Mouse (Mus musculus) embryo, embryonic 11 days (tissue): ENCODE data around the gene Tnfsf13.
A peak's percentile ranks its signal among the peaks of the same experiment; 100 is the strongest.
"Not testable (repeated sequence)": the region's sequence is repeated elsewhere in the genome, so short reads cannot be mapped to it uniquely, and the experiment has no call there.

Source experiments
- DNase-seq: peaks from one replicate; pipeline ENCODE4 v3.0.0-alpha.2; 2015

Gene Tnfsf13

DNA sequence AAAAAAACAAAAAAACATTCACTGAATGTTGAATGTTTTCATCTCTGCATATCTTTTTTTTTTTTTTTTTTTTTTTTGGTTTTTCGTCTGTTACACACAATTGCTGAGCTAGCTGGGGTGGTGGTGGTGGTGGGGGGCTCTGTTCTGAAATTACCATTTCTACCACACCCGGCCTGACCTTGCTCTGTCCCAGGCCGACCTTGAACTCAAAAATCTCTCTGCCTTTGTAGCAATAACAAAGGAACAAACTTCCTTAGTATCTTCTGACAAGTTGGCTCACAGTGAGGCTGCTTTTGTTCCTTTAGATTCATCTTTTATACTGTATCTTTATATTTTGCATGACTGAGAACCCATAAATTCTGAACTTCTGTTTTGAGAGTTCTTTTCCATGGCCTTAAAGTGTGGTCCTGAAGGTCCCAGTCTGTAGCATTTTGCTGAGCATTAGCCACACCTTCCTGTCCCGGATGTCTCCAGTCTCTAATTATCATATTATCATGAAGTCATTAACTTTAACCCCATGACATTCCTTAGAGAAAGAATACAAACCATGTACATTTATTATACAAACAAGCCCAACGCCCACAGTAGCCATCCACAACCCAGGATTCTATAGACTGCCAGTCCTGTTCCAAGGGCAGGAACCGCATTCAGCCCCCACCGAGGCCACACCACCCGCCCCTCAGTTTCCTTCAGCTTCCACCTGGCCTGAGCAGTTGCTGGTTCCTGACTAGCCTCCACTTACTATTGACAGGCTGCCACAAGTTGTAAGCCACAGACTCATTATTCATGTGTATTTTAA, 18.4 kb upstream of the Tnfsf13 start:
- no peak for DNase-seq

- not testable (repeated sequence) for DNase-seq
Observed at GRCm38 (mm10) chr11:69703381-69703780, 17.8 kb upstream of the Tnfsf13 start.

DNA sequence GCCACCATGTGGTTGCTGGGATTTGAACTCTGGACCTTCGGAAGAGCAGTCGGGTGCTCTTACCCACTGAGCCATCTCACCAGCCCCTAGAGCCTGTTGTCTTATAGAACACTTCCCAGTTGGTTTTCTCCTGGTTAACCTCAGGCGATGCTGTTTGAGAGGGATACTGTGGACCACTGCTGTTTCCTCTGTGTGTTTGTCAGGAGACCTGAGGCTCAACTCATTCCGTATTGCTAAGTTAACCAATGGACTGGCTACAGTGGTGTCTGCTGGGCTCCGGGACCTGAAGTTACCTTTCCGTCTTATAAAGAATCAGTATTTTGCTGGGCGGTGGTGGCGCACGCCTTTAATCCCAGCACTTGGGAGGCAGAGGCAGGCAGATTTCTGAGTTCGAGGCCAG, 17.3 kb upstream of the Tnfsf13 start:
- not testable (repeated sequence) for DNase-seq

GRCm38 (mm10) chr11:69699595-69699994, 14.0 kb upstream of the Tnfsf13 start:
- no peak for DNase-seq

- no peak for DNase-seq
Observed at GRCm38 (mm10) chr11:69698574-69698973, 13.0 kb upstream of the Tnfsf13 start.

DNA sequence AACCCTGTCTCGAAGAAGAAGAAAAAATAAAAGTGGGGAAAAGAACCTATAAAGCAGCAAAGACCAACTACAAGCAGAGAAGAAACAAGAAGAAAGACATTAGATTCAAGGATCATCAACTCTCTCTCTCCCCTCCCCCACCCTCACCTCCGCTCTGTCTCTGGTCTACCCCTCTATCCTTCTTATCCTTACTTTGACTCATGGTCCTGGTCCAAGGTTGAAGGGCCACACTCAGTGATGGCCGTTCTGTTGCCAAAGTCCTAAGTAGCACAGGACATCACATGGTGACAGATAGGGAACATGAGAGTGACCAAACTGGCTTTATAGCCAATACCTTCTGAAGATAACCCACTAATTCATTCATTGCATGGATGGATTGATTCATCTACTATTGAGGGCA, 11.8 kb upstream of the Tnfsf13 start:
- DNase-seq = no peak

GRCm38 (mm10) chr11:69695361-69696181, 10.0 kb upstream of the Tnfsf13 start, which contains the start of the genes Tnfsf12 and Tnfsfm13:
Gene Tnfsf12 (minus strand): TSS chr11:69695849.
Gene Tnfsfm13 (minus strand): TSS chr11:69696098.
- DNase-seq = peak; percentile 72

DNA sequence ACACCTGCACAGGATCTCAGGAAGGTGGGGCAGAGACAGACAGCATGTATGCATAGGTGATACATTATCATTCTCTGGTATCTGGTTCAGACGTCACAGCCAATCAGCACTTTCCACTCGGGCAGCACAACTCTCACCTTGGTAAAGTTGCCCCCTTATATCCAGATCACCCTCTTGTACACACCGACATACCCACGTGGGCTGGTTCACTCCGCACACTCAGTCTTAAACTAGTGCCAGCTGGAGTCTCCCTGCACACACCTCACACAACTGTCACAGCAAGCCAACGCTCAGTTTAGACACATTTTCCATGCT, 9.4 kb upstream of the Tnfsf13 start:
- DNase-seq = no peak

GRCm38 (mm10) chr11:69693421-69693965, 7.9 kb upstream of the Tnfsf13 start:
- DNase-seq = no peak

GRCm38 (mm10) chr11:69692863-69693262, 7.3 kb upstream of the Tnfsf13 start:
- DNase-seq = no peak

- no peak for DNase-seq
Observed at GRCm38 (mm10) chr11:69692196-69692811, 6.7 kb upstream of the Tnfsf13 start.

- DNase-seq = no peak
Observed at GRCm38 (mm10) chr11:69689891-69690290, 4.3 kb upstream of the Tnfsf13 start.

- DNase-seq = no peak
Observed at GRCm38 (mm10) chr11:69687061-69687460, 1.5 kb upstream of the Tnfsf13 start.

GRCm38 (mm10) chr11:69686377-69686776, 793 bp upstream of the Tnfsf13 start:
- no peak for DNase-seq

GRCm38 (mm10) chr11:69684936-69685335, 648 bp downstream of the Tnfsf13 start:
- no peak for DNase-seq

DNA sequence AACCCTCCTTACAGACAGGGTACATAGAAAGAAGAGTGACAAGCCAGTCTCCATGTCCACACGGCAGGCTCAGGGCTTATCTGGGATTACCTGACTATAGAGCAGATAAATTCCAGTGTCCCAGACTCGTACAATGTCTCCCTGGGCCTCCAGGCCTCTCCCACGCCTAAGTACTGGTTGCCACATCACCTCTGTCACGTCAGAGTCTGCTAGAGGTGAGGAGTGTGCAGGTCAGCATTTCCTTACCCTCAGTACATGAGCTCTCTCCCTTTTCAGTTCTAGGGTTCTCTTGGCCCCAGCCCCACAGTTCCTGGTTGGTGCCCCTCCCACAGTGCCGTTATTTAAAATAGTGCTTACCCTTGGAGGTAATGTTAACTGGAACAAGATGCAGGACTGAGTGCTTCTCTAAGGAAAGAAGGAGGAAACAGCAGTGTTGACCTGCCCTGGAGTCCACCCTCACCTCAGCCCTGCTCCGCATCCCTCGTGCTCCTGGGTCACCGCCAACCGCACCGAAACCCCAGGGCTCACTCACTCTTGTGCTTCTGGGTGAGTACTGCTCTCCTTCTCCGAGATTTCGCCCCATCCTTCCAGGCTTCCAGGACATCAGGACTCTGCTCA, 1.3 kb downstream of the Tnfsf13 start:
- DNase-seq = no peak

DNA sequence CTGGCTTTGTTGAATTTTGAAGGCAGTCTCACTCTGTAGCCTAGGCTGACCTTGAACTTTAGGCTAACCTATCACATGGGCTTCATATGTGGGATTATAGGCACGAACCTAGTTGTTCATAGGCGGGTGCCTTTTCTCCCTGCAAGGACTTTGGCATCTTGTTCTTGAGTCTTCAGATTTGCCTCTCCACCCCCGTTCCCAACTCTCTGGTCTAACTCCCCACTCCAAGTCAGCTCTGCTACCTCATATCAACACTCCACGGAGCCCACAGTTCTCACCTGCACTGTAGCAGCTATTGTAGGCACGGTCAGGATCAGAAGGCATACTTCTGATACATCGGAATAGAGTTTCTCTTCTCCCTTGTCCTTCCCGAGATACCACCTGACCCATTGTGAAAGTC, 2.0 kb downstream of the Tnfsf13 start:
- DNase-seq = no peak

DNA sequence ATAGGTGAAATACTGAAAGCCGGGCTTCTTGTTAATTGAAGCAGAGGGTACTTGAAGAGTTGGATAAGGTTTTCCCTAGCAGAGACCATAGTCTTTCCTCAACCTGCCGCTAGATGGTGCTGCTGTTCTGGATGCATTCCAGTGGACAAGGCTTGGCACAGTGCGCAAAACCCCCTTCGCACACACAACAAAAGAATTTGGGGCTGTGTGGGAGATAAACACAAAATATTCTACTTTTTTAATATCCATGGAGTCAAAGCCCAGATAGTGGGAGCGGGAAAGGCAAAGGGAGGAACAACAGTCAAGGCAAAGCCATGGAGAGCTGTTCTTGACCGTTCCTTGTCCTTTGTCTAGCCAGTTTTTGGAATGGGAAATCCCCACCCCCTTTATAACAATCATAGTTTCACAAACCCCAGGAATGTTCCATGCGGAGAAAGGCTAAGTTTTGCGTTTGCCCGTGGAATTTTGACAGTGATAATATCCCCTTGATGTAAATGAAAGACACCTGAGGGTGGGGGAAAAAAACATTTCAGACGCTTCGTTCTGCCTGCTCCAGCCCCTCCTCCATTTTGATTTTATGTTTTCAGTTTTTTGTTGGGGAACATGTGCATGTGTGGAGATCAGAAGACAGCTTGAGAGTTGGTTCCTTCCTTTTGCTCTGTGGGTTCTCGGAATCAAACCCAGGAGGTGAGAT, 2.6 kb downstream of the Tnfsf13 start:
- DNase-seq = peak; percentile 93

DNA sequence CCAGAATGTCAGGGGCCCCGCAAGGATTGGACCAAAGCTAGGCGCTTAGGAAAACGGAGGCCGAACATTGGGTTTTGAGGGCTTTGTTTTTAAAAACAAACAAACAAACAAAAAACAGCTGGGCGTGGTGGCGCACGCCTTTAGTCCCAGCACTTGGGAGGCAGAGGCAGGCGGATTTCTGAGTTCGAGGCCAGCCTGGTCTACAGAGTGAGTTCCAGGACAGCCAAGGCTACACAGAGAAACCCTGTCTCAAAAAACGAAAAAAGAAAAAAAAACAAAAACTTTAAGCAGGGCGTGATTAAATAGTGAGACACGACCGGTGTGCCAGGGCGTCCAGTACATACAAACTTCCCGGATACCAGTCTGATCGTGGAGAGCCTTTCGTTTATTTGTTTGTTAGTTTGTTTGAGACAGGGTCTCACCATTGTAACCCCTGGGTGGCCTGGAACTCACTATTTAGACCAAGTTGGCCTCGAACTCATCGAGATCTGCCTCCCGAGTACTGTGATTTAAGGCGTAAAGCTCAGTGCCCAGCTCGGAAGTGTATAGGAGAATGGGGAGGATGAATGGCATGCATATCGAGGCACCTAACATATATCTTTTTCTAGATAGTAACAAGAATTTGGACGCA, 3.3 kb downstream of the Tnfsf13 start:
- no peak for DNase-seq

DNA sequence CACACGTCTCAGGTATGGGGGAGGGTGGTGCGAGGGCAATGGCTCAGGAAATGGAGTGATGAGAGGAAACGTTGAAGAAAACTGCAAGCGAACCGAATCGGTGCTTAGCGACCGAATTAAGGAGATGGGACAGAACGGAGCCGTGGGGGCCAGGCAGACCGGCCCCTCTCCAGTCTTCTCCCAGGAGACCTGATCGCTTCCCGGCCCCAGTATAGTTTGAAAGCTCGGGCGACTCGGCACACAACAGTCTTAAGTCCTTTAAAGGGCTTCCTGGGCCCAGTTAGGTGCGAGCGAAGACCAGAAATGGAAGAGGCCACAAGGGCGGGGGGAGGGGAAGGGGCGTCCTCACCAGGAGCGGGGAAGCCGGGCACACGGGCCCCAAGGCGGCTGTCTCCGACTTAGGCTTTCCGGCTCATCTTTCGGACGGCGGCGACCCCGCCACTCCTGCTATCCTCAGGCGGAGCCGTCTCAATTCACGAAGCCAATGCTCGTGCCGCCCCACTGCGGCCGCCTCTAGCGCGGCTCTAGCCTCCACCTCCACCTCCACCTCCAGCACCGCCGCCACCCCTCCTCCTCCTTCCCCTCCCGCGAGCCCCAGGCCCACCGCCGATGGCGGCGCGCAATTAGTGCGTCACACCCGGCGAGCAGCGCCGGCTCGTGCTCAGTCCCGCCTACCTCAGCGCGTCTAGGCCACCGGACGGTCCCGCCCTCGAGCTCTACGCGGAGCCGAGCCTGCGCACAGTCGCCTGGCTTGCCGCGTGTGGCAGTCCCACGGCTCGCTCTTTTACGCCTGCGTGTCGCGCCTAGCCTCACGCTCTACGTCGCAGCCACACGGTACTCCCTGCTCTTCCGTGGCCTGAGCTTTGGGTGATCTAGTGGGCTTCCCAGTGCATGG, 4.0 kb downstream of the Tnfsf13 start, which contains the start of gene Senp3:
Gene Senp3 (minus strand): TSS at position 771 of the 895 bp plus-strand sequence.
- DNase-seq = peak; percentile 99
